Mouse (Mus musculus) forebrain, embryonic 10.5 days (tissue): ENCODE results near the gene Trpv2. TPM values are rescaled to one million over a fixed set of nuclear protein-coding genes. Genes with fewer than 3 reads are reported as not detected.
A peak's percentile ranks its signal among the peaks of the same experiment; 100 is the strongest.
"Not testable (repeated sequence)": the region's sequence is repeated elsewhere in the genome, so short reads cannot be mapped to it uniquely, and the experiment has no call there.

Experiments used
- DNase-seq: peaks from one replicate; pipeline ENCODE4 v3.0.0-alpha.2; 2017; ENCODE audit warnings: low spot score; ENCODE audit errors: extremely low spot score
- H3K27ac ChIP-seq: fragments of 300-500 bp; sonication (generic); 2 replicates; pipeline ENCODE4 v1.5.1; 2016; ENCODE audit warnings: mild to moderate bottlenecking
- H3K27me3 ChIP-seq: fragments of 300-500 bp; sonication (generic); 2 replicates; pipeline ENCODE4 v1.6.1; 2016; ENCODE audit warnings: mild to moderate bottlenecking; ENCODE audit not compliant: poor library complexity, severe bottlenecking
- H3K36me3 ChIP-seq: fragments of 300-500 bp; sonication (generic); replicated peaks from 2 replicates; pipeline ENCODE4 v1.6.1; 2016; ENCODE audit warnings: mild to moderate bottlenecking, moderate library complexity
- H3K4me1 ChIP-seq: fragments of 300-500 bp; sonication (generic); 2 replicates; pipeline ENCODE4 v1.6.1; 2016
- H3K4me3 ChIP-seq: fragments of 300-500 bp; sonication (generic); 2 replicates; pipeline ENCODE4 v1.5.1; 2016; ENCODE audit warnings: mild to moderate bottlenecking, moderate library complexity
- H3K9me3 ChIP-seq: fragments of 300-500 bp; sonication (generic); 2 replicates; pipeline ENCODE4 v1.6.1; 2016; ENCODE audit warnings: mild to moderate bottlenecking, moderate library complexity
- WGBS: fragments of 180-500 bp; shearing (Covaris S2); methylation state at CpG from one replicate; pipeline ENCODE4 v1.1.7; 2016; 5-methylcytosine and 5-hydroxymethylcytosine counted together
- polyA plus RNA-seq: library from polyadenylated mRNA; unstranded; fragments of >200 nt; fragmentation: Nextera tagmentation; extraction: Ambion mirVana; gene quantifications from 2 replicates; pipeline ENCODE4 v1.2.1, GENCODE M21; 2016

Gene Trpv2
- polyA plus RNA-seq, 1 experiment from 2014 or later, result 2.5 TPM

DNA sequence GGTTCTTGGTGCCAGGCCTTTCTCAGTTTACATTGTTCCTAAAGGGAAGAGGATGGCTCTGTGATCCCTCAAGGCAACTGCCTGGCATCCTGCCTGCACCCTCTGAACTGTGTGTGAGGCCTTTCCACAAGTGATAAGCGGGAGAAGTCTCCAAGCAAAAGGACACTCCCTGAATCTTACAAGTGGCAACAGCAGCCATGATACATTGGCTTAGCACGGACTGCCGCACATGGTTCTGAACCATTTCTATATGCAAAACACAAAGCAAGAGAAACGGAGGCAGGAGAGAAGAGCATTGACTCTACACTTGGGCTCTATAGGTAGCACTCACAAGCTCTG, 71.0 kb downstream of the Trpv2 start:
- Histone ChIP-seq H3K4me3 (no peak overlapping the region), H3K27me3 (no peaks in the 10 kb centered on the region), H3K9me3 (no peaks in the 10 kb centered on the region), H3K4me1 (peaks cover 67% of the 10 kb centered on the region), H3K27ac (no peak overlapping the region), H3K36me3 (peaks cover 20% of the 10 kb centered on the region)
- no peak for DNase-seq
- WGBS, result 94% methylated on average over 4 of the region's 4 CpGs

DNA sequence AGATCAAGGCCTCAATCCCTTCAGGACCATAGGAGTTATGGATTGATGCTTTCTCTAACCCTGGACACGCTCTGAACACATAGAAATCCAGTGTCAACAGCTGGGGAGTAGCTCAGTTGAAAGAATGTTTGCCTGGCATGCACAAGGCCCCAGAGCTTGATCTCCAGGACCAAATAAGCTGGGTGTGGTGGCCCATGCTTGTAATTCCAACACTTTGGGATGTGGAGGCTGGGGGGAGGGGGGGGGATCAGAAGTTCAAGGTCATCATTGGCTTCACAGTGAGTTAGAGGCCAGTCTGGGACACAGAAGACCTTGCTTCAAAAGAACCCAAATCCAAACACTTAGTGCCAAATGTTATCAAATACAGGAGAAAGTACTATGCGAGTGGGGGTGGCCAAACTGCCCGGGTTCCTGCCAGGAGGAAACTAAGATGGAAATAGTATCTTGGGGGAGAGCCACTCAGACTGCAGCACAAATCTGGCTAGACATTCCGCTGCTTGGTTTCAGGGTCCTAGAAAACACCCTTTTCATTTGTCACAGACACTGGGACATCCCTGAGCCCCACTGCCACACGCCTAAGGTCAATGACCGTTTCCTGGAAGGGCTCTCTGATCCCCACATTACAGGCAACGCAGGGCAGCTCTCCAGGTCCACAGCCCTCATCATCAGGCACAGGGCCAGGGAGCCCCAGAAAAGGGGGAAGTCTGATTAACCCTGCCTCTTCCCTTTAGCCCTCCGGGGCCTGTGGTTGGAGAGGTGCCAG, 71.6 kb downstream of the Trpv2 start:
- H3K4me1 ChIP-seq, result peaks cover 72% of the 10 kb centered on the region
- DNase-seq, result no peak
- H3K4me3 ChIP-seq, result peak overlapping the region; percentile 86
- no peaks in the 10 kb centered on the region for H3K27me3 ChIP-seq
- H3K9me3 ChIP-seq, result no peaks in the 10 kb centered on the region
- H3K27ac ChIP-seq, result peak overlapping the region; percentile 94
- WGBS, result 59% methylated on average over 8 of the region's 8 CpGs
- H3K36me3 ChIP-seq, result peaks cover 26% of the 10 kb centered on the region

DNA sequence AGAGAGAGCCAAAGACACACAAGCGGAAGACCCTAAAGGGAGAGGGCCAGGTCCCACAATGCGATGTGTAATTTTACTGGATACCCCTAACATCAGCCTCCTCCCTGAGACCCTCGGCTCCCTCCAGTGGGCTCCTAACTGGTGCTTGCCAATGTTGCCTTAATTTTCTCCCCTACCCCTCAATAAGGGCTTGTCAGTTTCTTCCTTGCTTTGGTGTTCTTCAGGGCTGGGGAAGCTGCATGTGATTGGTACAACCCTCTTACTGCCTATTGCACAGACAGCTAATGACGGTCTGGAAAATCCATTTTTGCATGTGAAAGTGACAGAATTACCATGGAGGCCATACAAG, 72.2 kb downstream of the Trpv2 start:
- 70% methylated on average over 4 of the region's 4 CpGs for WGBS
- Histone ChIP-seq H3K36me3 (peaks cover 32% of the 10 kb centered on the region), H3K27me3 (no peaks in the 10 kb centered on the region), H3K9me3 (no peaks in the 10 kb centered on the region), H3K4me1 (peaks cover 72% of the 10 kb centered on the region), H3K27ac (peak overlapping the region; percentile 94), H3K4me3 (peak overlapping the region; percentile 86)
- no peak for DNase-seq

DNA sequence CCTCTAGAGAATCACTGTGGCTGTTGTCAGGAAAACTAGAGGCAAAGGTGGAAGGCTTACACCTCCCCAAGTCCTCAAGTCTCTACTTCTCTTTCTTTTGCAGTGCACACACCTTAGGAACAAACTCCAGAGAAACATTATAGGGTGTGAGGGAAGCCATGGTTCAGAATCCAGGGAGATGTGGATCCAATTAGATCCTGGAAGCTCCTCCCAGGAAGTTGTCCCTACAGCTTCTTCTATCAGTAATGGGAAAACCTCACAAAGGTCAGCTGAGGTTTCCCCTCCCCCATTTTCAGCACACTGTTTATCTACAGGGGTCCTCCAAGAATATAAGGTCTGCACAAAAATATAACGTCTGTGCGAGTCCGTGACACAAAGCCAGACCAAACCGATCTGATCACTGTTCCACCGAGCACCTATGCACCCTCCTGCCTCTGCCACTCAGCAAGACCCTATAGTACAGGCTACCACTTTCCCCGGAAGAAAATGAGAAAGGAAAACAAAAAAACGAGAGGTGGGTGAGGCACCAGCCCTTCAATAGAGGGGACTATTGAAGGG, 72.8 kb downstream of the Trpv2 start:
- DNase-seq, result no peak
- peaks cover 72% of the 10 kb centered on the region for H3K4me1 ChIP-seq

DNA sequence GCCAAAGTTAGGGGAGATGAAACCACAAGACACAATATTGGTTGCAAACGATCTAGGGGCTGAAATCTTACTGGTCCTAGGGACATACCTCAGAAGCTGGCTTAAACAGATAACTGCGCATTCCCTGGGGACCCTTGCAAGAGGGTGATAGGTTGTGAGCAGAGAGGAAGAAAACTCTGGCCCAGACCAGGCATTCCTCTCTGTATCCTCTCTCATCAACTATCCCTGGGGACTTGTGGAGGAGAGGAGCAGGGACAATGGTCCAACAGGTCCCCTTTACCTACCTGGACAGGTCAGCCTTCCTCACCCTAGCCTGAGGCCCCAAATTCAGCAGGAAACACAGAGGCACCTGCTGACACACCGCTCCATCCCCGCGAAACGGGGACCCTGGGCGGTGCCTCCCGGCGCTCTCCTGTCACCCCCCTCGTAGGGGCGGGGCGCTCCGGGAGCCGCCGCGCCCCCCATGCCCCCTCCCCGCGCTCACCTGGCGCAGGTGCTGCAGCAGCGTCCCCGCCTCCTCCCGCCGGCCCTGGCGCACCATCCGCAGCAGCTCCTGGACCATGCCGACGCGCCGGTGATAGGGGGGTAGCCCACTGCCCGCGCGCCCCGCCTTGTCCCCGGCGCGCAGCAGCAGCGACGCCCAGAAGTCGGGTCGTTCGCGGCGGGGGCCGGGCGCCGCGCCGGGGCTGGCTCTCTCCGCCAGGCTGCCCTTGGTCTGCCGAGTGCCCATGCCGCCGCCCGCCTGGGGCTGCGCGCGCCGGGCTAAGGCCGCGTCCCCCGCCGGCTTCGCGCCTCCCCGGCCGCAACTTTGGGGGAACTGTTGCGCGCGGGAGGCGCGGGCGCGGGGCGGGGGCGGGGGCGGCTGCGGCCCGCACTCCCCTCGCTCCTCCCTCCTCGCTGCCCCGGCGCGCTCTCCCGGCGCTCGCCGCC, 73.6 kb downstream of the Trpv2 start, which contains the start of gene Lrrc75a:
TSS of gene Lrrc75a (minus strand) at position 863 of the 930 bp plus-strand sequence.
- Histone ChIP-seq H3K9me3 (no peaks in the 10 kb centered on the region), H3K4me1 (peaks cover 64% of the 10 kb centered on the region), H3K36me3 (peaks cover 45% of the 10 kb centered on the region), H3K4me3 (peak within 1 kb of the TSS; percentile 86), H3K27me3 (no peaks in the 10 kb centered on the region), H3K27ac (peak within 1 kb of the TSS; percentile 94)
- peak; percentile 35 for DNase-seq
- WGBS, result 1% methylated on average over 80 of the region's 86 CpGs

More for the DNA sequence above, 72.8 kb downstream of the Trpv2 start:
- no peaks in the 10 kb centered on the region for H3K27me3 ChIP-seq
- peak overlapping the region; percentile 94; the same call in 1 of the 2 replicates for H3K27ac ChIP-seq
- peaks cover 37% of the 10 kb centered on the region for H3K36me3 ChIP-seq
- 52% methylated on average over 7 of the region's 7 CpGs for WGBS
- no peaks in the 10 kb centered on the region for H3K9me3 ChIP-seq
- H3K4me3 ChIP-seq, result peak overlapping the region; percentile 86

DNA sequence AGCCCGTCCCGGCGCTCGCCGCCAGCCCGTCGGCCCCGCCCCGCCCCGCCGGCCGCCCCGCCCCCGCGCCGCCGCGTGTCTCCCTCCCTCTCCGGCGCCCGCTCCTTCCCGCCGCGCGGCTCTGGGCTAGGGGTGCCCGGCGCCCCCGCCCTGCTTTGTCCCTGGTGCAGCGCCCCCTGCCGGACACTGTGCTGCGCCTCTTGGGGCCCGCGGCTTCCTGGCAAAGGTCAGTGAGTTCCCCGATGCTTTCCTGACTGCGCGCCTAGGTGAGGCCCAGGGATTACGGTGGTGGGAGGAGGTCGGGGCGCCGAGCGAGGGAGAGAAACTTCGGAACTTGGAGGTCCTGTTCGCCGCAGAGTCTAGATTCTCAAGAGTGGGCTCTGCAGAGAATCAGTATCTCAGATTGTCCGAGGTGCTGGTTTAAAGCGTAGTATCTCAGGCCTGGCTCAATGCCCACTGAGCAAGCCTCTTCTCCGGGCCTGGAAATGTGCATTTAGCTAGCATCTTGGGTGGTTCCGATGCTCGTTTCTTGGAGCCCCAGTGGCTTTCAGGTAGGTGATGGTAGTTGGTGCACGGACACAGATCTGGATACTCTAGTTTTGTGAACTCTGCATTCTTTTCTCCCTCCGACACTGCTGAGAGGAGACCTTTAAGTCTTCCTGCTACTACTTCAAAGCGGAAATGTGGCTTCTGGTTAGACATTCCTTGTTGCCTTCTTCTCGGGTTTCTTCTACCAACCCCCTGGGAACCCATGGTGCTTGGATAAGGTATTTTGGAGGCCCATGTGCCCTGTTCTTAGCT, 74.5 kb downstream of the Trpv2 start, which contains the start of gene Mmgt2:
TSS of gene Mmgt2 (plus strand) at position 74 of the 801 bp plus-strand sequence.
- H3K9me3 ChIP-seq, result no peaks in the 10 kb centered on the region
- H3K4me3 ChIP-seq, result peak within 1 kb of the TSS; percentile 86
- H3K4me1 ChIP-seq, result peaks cover 56% of the 10 kb centered on the region
- peaks cover 44% of the 10 kb centered on the region for H3K36me3 ChIP-seq
- H3K27me3 ChIP-seq, result no peaks in the 10 kb centered on the region
- H3K27ac ChIP-seq, result peak within 1 kb of the TSS; percentile 94
- WGBS, result under 1% methylated on average over 41 of the region's 53 CpGs
- peak; percentile 97 for DNase-seq

DNA sequence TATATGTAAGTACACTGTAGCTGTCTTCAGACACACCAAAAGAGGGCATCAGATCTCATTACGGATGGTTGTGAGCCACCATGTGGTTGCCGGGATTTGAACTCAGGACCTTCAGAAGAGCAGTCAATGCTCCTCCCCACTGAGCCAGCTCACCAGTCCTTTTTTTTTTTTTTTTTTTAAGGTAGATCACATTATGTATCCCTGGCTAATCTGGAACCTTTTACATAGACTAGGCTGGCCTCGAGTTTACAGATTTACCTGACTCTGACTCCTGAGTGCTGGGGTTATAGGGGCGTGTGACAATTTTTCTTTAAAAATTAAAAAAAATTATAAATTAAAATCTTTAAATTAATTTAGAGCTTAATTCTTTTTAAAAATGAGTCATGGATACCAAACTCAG, 75.5 kb downstream of the Trpv2 start:
- peaks cover 44% of the 10 kb centered on the region for H3K36me3 ChIP-seq
- WGBS, result 87% methylated on average over 4 of the region's 4 CpGs
- peak overlapping the region; percentile 94; the same call in 1 of the 2 replicates for H3K27ac ChIP-seq
- H3K27me3 ChIP-seq, H3K9me3 ChIP-seq, DNase-seq: not testable (repeated sequence)
- peaks cover 54% of the 10 kb centered on the region for H3K4me1 ChIP-seq
- peak overlapping the region; percentile 86; the same call in 1 of the 2 replicates for H3K4me3 ChIP-seq

Other genes starting within 250 kb of the Trpv2 start
- 19.5 and 19.7 TPM in 2 replicates for gene Pigl, start 116.0 kb upstream of the Trpv2 start, polyA plus RNA-seq
- gene Ncor1, start 115.9 kb upstream of the Trpv2 start, polyA plus RNA-seq, result 125 and 130 TPM in 2 replicates
- gene Cenpv, start 35.2 kb upstream of the Trpv2 start, polyA plus RNA-seq, result 35.6 and 38.6 TPM in 2 replicates
- 3,270 and 3,283 TPM in 2 replicates for gene Ubb, start 23.3 kb upstream of the Trpv2 start, polyA plus RNA-seq
- 9.1 and 10.0 TPM in 2 replicates for gene Lrrc75a, start 74.0 kb downstream of the Trpv2 start, polyA plus RNA-seq
- gene Mmgt2, start 74.2 kb downstream of the Trpv2 start, polyA plus RNA-seq, result 38.6 and 39.0 TPM in 2 replicates
- 14.7 TPM in 2 replicates for gene Zfp287, start 157.4 kb downstream of the Trpv2 start, polyA plus RNA-seq
- not detected in 2 replicates for gene Gm10428, start 178.6 kb downstream of the Trpv2 start, polyA plus RNA-seq
- 21.1 and 26.4 TPM in 2 replicates for gene Zfp286, start 215.0 kb downstream of the Trpv2 start, polyA plus RNA-seq
- 2.4 and 2.8 TPM in 2 replicates for gene Trim16, start 245.7 kb downstream of the Trpv2 start, polyA plus RNA-seq